Mouse (Mus musculus) left cerebral cortex, adult 8-10 months (tissue): Measurements from ENCODE around the gene 1700034J05Rik. TPM values are rescaled to one million over a fixed set of nuclear protein-coding genes. Genes with fewer than 3 reads are reported as not detected.

Experiments
- DNase-seq, 2 experiments: peaks; one replicate each; pipeline ENCODE4 v3.0.0; 2022; ENCODE audit warnings: low spot score in 2 of 2
- total RNA-seq, 4 experiments: library from RNA; stranded (reverse); gene quantifications; 2 replicates each; pipeline ENCODE4 v1.2.4; 2022

Gene 1700034J05Rik
- total RNA-seq, 4 experiments from 2014 or later, result not detected

DNA sequence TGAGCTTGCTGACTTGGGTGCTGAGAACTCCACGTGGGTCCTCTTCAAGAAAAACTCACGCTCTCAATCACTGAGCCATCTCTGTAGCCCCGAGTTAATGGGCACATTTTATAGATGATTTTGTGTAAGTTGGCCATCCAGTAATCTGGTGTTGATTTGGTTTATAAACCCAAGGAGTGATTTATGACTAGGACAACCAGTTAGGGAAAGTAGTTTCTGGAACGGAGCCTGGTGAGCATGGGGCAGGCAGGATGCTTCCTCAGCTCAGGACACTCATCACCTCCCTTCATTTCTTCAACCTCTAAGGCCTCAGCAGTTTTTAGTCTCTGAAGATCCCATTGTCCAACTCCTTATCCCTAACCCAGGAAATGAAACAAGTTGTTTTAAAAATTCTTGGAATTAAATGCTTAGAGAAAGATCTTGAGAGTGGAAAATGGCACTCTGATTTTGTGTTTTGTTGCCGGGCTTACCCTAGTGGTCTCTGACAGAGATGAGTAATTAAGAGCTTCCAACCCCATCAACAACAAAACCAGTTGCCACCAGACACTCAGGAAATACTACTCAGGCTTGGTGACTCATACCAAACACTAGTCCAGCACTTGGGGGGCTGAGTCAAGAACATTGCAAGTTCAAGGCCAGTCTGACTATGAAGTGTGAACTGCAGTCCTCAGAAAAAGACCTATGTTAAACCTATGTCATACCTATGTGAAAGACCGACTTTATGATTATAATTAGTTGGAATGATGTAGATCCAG is 9.4 kb upstream of the 1700034J05Rik start:
- no peak for DNase-seq

DNA sequence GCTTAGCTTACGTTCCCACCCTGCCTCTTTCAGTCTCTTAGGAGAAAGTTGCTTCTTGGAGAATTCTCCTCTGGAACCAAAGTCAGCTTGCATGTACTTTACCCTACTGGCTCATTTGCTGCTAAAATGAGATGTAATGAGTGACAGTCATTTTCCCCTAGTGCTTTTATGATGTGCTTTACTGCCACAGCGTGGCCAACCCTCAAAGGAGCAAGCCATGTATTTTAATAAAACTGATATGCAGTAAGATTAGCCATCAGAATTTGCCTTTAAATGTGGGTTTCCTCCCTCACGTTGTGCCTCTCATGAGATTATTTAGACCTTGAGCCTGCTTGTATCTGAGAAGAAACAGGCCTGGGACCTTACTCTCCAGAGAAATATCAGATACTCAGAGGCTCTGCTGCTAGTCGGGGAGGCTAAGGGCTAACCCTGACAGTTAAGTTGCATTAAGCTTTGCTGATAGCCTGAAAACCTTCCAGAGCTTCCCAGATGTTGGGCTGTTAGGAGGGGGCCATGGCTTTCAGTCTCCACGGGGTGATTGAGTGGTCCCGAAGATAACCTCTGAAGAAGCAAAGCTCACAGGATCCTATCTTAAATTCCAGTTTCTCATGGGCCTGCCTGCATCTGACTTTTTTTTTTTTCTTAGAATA is 7.7 kb upstream of the 1700034J05Rik start:
- no peak for DNase-seq

GRCm38 (mm10) chr6:146960956-146961355 is 6.7 kb upstream of the 1700034J05Rik start:
- DNase-seq, result no peak

- DNase-seq, result no peak
Observed at GRCm38 (mm10) chr6:146959908-146960680, 5.9 kb upstream of the 1700034J05Rik start.

DNA sequence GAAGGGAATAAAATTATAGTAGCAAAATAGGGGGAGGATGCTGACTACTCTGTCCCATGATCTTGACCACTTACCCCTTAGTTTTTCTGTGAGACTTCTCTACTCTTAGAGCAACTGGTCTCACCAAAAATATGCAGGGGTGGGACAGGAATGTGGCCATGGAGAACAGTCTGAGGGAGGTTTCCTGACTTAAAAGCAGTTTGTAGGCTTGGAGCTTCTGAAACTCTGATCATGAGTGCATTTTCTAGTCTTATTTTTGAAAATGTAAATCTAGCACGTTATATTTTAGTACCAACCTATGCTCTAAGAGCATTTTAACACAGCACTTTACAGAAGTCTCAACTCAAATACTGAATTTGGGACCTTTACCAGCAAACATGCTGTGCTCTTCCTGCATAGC is 4.5 kb upstream of the 1700034J05Rik start:
- DNase-seq, result no peak

DNA sequence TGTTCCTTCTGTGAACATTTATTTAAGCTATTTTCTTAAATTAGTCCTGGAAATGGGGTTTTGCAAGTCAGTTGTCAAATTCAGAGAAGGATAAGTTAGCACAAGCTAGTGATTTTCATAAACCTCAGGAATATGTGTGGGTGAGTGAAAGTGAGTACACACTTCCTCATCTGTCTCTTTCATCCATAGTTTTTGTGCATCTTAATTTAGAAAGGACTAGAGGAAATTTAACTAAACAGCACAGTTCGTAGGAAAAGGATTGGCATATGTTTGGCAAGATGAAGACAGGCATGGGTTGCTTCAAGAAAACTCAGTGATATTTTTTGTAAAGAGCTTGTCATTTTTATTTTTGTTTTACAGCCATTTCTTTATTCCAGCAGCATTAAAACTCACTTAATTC is 2.7 kb upstream of the 1700034J05Rik start:
- DNase-seq, result no peak

DNA sequence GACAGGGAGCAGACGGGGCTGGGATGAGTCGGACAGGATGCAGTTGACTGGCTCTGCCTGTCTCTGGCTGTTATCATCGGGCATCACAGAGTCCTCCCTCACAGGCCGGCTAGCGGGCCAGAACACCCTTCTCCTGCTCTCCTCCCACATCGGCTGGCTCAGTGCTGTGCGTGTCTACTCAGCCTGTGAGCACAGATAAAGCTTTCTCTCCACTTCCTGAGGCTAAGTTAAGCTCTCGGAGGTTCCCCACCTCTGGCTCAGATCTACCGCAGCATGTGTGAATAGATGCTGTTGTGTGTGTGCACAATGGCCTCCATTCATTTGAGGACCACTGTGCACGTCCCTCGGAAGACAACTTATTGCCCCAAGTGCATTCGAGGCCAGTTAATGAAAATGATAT is 1.7 kb upstream of the 1700034J05Rik start:
- DNase-seq, result peak in 1 of 2 experiments; percentile 64

DNA sequence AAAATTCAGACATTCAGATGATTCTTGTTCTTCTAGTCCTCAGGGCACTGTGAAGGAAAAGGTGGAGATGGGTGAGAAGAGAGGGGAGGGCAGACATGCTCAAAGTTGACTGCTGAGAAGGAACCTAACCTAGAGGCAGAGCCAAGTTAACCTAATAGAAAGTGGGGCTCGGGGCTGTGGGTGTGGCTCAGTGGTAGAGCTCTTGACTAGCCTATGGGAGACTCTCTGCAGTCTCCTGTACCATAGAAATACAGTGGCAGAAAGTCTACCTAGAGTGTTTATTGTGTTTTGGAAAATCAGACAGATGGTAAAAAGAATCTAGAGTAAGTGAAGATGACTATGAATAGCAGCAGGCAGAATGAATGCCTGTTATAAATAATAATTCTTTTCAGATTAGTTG is 1.3 kb upstream of the 1700034J05Rik start:
- DNase-seq, result no peak

DNA sequence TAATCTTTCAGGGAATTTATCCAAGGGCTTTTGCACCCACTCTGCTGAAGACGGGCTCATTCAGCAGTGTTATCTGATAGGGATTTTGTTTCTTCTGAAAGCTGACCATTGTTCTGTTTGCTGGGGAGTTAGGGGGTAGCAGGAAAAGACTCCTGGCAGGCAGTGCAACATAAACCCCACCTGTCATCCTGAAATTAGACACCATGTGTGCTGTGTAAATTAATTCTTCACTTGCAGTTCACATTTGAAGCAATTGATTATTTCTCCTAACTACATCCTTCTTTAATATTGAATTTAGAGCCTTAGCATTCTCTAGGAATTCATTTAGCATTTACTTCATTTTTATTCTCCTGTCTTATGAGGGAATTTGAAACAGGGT is 3.8 kb downstream of the 1700034J05Rik start:
- DNase-seq, result no peak

GRCm38 (mm10) chr6:146949682-146950453 is 4.4 kb downstream of the 1700034J05Rik start:
- no peak for DNase-seq

DNA sequence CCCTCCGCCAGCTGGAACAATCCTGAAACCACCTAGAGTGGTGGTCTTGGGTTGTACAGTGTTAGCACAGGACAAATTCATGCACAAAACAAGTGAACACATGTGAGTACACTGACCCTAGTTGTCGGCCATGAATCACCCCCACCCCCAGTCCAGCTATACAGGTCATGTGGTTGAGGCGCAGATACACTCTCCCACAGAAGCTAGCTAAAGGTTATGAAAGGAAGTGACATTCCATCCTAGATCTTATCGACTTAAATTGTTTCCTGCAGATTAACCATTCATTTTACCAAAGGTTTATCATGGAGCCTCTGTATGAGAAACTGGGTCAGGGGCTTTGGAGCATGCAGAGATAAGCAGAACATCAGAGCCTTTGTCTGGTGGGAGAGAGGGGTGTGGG is 7.0 kb downstream of the 1700034J05Rik start:
- DNase-seq, result no peak

DNA sequence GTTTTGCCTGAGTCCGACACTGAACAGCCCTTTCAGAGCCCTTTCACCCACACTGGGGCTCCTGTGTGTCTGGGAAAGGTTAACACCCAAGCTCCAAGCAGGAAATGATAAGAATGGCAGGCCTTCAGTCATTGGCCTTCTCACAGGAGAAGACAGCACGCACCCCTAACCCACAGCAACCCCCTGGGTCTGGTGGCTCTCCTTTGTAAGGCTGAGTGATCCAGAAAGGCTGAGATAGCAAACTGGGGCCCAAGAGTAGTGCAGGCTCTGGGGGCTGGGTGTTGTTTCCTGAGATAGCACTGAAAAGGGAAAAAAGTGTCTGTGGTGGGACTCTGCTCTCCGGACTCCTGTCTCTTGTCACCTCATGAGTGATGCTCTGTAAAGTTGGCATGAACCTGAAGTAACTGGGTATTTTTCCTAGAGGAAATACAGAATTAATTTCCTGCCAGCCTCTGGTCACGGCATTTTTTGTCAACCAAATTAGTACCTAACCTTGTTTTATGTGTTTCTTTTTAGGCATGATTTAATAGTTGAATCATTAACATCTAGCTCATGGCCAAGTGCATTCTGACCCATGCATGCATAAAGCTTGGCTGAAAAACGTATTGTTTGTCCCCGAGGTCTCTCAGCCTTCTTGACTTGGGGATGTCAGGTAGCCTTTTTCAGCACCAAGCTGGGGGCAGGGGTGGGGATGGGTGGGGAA is 7.7 kb downstream of the 1700034J05Rik start:
- no peak for DNase-seq

DNA sequence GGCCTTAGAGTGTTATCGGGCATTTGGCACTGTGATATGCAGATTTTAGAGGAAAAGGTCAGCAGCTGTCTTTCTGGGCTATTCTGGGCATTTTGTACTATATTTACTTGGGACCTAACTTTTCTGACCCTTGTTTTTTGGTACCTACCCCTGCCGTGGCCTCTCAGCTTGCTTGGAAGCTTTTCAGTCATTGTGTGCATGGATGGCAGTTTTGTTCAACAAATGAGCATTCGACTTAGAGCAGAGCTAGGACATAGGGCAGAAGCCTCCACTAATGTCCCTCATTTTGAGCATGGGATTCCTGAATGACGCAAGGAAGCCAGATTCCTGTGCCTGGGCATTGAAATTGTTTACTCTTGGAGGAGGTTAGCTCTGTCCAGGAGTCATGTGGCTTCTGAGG is 9.4 kb downstream of the 1700034J05Rik start:
- DNase-seq, result no peak

DNA sequence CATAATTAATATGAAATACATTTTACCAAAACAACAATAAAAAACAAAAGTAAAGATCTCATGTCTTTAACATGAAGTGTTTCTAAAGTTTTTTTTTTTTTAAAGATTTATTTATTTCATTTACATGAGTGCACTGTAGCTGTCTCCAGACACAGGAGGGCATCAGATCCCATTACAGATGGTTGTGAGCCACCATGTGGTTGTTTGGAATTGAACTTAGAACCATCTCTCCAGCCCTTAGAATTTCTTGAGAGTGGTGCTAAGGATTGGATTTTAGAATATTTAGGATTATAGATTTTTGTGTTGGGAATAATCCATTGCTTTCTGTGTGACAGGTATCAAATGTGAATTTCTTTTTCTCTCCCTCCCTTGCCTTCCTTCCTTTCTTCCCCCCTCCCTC is 10.2 kb downstream of the 1700034J05Rik start:
- no peak for DNase-seq

GRCm38 (mm10) chr6:146941505-146942275 is 12.5 kb downstream of the 1700034J05Rik start:
- no peak for DNase-seq

DNA sequence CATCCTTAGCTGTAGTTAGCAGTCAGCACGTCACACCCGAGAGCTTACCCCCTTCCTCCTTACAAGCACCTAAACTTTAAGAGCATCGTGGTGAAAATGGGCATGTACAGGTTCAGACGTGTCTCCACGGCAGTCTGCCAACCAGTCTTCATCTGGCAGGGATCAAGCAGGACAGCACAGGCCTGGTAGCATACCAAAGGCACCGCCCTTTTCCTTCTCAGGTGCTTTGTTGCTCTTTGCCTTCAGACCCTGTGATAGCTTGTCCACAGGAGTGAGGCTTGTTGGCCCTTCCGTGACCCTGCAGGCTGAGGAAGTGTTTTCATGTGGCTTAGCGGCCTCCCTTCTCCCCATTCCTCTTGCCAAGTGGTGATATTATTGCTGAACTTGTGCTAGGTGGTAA is 15.2 kb downstream of the 1700034J05Rik start:
- no peak for DNase-seq

GRCm38 (mm10) chr6:146935957-146936356 is 18.3 kb downstream of the 1700034J05Rik start:
- DNase-seq, result no peak

DNA sequence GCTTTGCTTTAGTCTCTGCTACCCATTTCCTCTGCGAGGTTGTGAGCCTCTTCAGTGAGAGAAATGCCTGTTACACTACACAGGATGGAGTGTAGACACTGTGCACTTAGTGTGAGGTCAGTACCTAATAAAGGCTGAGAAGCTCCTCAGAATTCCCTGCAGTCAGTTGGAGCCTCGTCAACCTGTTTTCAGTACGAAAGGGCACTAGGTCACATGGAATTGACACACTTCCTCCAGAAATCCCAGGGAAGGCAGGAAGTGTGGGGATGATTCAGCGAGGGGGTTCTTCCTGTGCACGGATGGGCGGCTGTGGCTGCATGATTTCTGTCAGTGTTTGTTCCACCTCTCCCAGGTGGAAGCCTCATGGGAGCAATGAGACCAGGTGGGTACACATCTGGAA is 21.1 kb downstream of the 1700034J05Rik start:
- DNase-seq, result no peak

DNA sequence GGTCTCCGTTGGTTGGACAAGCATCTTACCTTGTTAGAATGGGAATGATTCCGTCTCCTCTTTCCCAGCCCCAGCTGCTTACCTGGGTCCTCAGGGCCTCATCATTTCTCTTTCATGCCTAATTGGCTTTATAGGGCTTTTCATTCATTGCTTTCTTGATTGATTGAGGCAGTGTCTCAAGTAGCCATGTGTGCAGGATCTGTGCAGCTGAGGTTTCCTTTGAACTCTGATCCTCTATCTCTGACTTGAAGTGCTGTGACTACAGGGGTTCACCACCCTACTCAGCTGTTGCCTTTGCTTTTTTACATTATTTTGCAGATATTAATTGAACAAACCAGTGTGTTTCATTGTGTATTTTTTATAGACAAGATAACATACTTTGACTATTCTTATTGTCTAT is 25.2 kb downstream of the 1700034J05Rik start:
- DNase-seq, result no peak

DNA sequence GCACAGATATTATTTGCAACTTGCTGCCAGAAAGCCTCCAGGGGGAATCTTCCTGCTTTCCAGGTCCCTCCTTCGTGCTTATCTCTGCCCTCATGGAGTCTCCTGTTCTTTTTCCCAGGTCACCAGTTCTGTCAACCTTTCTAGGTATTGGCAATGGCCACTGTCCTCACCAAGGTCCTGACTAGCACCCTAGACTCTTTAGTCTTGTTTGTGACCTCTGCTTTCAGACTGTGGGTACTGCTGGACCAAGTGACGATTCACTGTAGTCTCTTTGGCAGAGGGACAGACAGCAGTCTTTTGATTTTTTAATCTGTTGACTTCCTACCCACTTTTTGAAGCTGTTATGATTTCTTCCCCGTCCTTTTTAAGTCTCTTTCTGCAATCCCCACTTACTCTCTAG is 26.1 kb downstream of the 1700034J05Rik start:
- DNase-seq, result no peak
